Comparison of ENCODE assay signal across 10 mouse cellular contexts in the genomic region with DNA sequence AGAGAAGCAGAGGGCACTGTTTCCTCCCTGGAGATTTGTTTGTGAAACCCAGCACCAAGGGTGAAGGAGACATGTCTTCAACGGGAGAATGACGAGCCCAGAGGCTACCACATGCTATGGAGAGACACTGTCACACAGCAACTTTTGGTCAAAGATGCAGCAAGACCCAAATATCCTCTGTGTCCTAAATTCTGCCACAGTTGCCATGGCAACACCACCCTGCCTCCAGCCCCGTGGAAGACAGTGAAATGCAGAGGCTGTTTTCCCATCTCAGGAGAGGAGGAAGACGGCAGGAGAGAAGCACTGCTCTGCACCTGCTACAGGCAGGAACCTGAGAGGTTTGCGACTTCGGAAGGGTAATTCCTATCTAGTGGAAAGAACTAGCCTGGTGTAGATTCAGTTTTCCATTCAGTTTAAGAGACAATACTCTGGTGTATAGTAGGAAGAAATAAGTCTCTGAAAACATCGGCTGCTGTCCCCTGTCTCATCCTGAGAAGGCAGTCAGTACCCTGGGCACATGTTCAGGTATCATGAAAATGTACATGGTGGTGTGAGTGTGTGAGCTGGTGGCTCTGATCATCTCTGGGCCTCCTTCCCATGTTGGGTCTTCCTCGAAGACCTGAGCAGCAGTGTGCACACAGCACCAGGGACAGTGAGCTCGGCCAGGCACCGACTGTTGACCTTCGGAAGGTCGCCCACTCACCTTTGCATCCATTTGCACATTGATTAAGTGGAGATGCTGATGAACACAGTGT.
DNase-seq lines count a peak whose midpoint lies in the region; ATAC-seq and TF ChIP-seq lines count a peak whose summit lies in the region.
"Had no signal": no experiment of that assay in that cellular context is flagged by ENCODE, and none has a peak within 500 bp of the region (broad histone marks: within the 10 kb centered on the region; RNA-seq: fewer than 3 reads in every experiment).

No protein-coding gene starts in this region.

- intact Hi-C loops in left cerebral cortex, postnatal 14 days (cut with DNase I) = no loop called here
- intact Hi-C loops in gastrocnemius, postnatal 14 days (cut with DNase I; ENCODE audit: low total_unique reads) = no loop called here

- no peak overlapping the region for H3K9ac ChIP-seq in intestine, postnatal 0 days (ENCODE audit: low read depth, low read length)
- H3K9ac ChIP-seq: liver, embryonic 14.5 days had no signal

- TF ChIP-seq CTCF in intestine, postnatal 0 days (IDR thresholded peaks at IDR 0.05; ENCODE audit: low read depth) = no peak

- no peak overlapping the region for H3K27ac ChIP-seq in intestine, postnatal 0 days (ENCODE audit: low read depth, low read length)
- H3K27ac ChIP-seq: liver, embryonic 14.5 days had no signal

- H3K36me3 ChIP-seq in intestine, postnatal 0 days (ENCODE audit: control insufficient read depth, insufficient read depth) = no peaks in the 10 kb centered on the region

- WGBS in intestine, postnatal 0 days = 60% methylated on average over 12 of the region's 12 CpGs

- ATAC-seq in granulocyte monocyte progenitor cell, adult 5-6 weeks (replicated peaks; ENCODE audit: poor library complexity, severe bottlenecking) = 0 out of 2 replicates have a peak, but pooled peaks have one; percentile 30
- no peak for ATAC-seq in intestine, postnatal 0 days

- H3K4me2 ChIP-seq in intestine, postnatal 0 days (replicated peaks; ENCODE audit: low read depth) = no peak overlapping the region

- peak; percentile 58 for DNase-seq in cerebellum, adult 9-11 months
- peak; percentile 81 to 87 for DNase-seq in left cerebral cortex, postnatal 14 days (ENCODE audit: low spot score in 2 of 2)
- peak; percentile 82 to 89 for DNase-seq in right cerebral cortex, adult 2 months (ENCODE audit: low spot score in 2 of 2)
- DNase-seq in kidney, adult 9 months = no peak
- DNase-seq in gastrocnemius, postnatal 14 days = no peak
- DNase-seq in B cell, adult 2 months = no peak

- H3K27me3 ChIP-seq in intestine, postnatal 0 days (replicated peaks; ENCODE audit: control insufficient read depth, insufficient read depth, low read length) = no peaks in the 10 kb centered on the region

- no peaks in the 10 kb centered on the region for H3K4me1 ChIP-seq in intestine, postnatal 0 days (replicated peaks; ENCODE audit: control insufficient read depth, insufficient read depth, low read length)

- H3K4me3 ChIP-seq in intestine, postnatal 0 days (ENCODE audit: low read depth, low read length) = no peak overlapping the region
- H3K4me3 ChIP-seq: erythroblast, embryonic 14.5 days had no signal

- H3K9me3 ChIP-seq in intestine, postnatal 0 days (ENCODE audit: control insufficient read depth) = no peaks in the 10 kb centered on the region

Comparison
In these comparisons a context has a peak if more than half of its experiments do, and no peak if none do; other contexts are left out.
1. DNase-seq: peak in cerebellum, adult 9-11 months (single experiment), left cerebral cortex, postnatal 14 days (2 of 2) and right cerebral cortex, adult 2 months (2 of 2); none in kidney, adult 9 months (single experiment), gastrocnemius, postnatal 14 days (single experiment) and B cell, adult 2 months (0 of 2).